Mouse (Mus musculus) MEL (cell line): ENCODE data around the gene Grid2ip. TPM values are rescaled to one million over a fixed set of nuclear protein-coding genes. Genes with fewer than 3 reads are reported as not detected.
A peak's percentile ranks its signal among the peaks of the same experiment; 100 is the strongest.

ENCODE experiments used
- DNase-seq: peaks from one replicate; pipeline ENCODE4 v3.0.0; 2011; ENCODE audit warnings: low read depth, low spot score
- H3K27ac ChIP-seq: 2 replicates; pipeline ENCODE4 v1.5.1; 2012; ENCODE audit warnings: low read depth, mild to moderate bottlenecking, control low read depth, low read length, moderate library complexity; ENCODE audit not compliant: control insufficient read depth
- H3K27me3 ChIP-seq, 2 experiments: fragments of 150-350 bp in 1 of 2; sonication (generic) in 1 of 2; 2 replicates each; pipeline ENCODE4 v1.6.1; 2012; ENCODE audit warnings: low read length in 2 of 2, mild to moderate bottlenecking in 2 of 2, improper control_type of control experiment in 1 of 2, moderate library complexity in 1 of 2; ENCODE audit not compliant: insufficient read depth in 2 of 2, control insufficient read depth in 1 of 2
- H3K36me3 ChIP-seq, 2 experiments: 2 replicates each; pipeline ENCODE4 v1.6.1; 2012 to 2014; ENCODE audit warnings: low read length in 2 of 2, improper control_type of control experiment in 1 of 2, inconsistent platforms in 1 of 2, mild to moderate bottlenecking in 1 of 2; ENCODE audit not compliant: insufficient read depth in 2 of 2, control insufficient read depth in 1 of 2
- H3K4me1 ChIP-seq, 2 experiments: fragments of 150-350 bp in 1 of 2; sonication (generic) in 1 of 2; 2 replicates each; pipeline ENCODE4 v1.6.1; 2012; ENCODE audit warnings: low read length in 2 of 2, improper control_type of control experiment in 1 of 2, mild to moderate bottlenecking in 1 of 2; ENCODE audit not compliant: insufficient read depth in 2 of 2, control insufficient read depth in 1 of 2
- H3K4me3 ChIP-seq, 2 experiments: fragments of 150-350 bp in 1 of 2; sonication (generic) in 1 of 2; 2 replicates each; pipeline ENCODE4 v1.5.1; 2012; ENCODE audit warnings: low read depth in 2 of 2, low read length in 2 of 2, mild to moderate bottlenecking in 2 of 2, moderate library complexity in 2 of 2, control low read depth in 1 of 2, improper control_type of control experiment in 1 of 2; ENCODE audit not compliant: control insufficient read depth in 1 of 2, insufficient read depth in 1 of 2
- H3K79me2 ChIP-seq: 2 replicates; pipeline ENCODE4 v1.6.1; 2012; ENCODE audit warnings: mild to moderate bottlenecking, low read length, moderate library complexity; ENCODE audit not compliant: control insufficient read depth, poor library complexity, insufficient read depth
- H3K9ac ChIP-seq: 2 replicates; pipeline ENCODE4 v1.6.1; 2012; ENCODE audit warnings: low read depth, mild to moderate bottlenecking, control low read depth, low read length, moderate library complexity; ENCODE audit not compliant: control insufficient read depth, poor library complexity, severe bottlenecking
- H3K9me3 ChIP-seq: fragments of 150-350 bp; sonication (generic); replicated peaks from 2 replicates; pipeline ENCODE4 v1.6.1; 2012; ENCODE audit warnings: mild to moderate bottlenecking, low read length, improper control_type of control experiment, moderate library complexity; ENCODE audit not compliant: insufficient read depth
- CHD2 ChIP-seq: IDR thresholded peaks from 2 replicates; pipeline ENCODE4 v1.6.1; 2011; ENCODE audit warnings: low read length, improper control_type of control experiment
- MYB ChIP-seq: IDR thresholded peaks from 2 replicates; pipeline ENCODE4 v1.6.1; 2011; ENCODE audit warnings: mild to moderate bottlenecking, low read depth, low read length, improper control_type of control experiment
- USF2 ChIP-seq, 2 experiments: IDR thresholded peaks; 2 replicates each; pipeline ENCODE4 v1.6.1; 2011 to 2012; ENCODE audit warnings: improper control_type of control experiment in 2 of 2, low read length in 2 of 2, borderline replicate concordance in 1 of 2, inconsistent platforms in 1 of 2, low read depth in 1 of 2, mild to moderate bottlenecking in 1 of 2; ENCODE audit not compliant: insufficient read depth in 1 of 2
- ZKSCAN1 ChIP-seq: IDR thresholded peaks from 2 replicates; pipeline ENCODE4 v1.6.1; 2012; ENCODE audit warnings: low read depth, mild to moderate bottlenecking, inconsistent platforms, low read length, improper control_type of control experiment, moderate library complexity
- polyA plus RNA-seq, 2 experiments: library from polyadenylated mRNA; stranded (reverse) in 1 of 2; unstranded in 1 of 2; fragments of >175 nt in 1 of 2; fragments of >200 nt in 1 of 2; gene quantifications; 2 replicates each; pipeline versions ENCODE4 v1.2.1 to v1.2.4; 2012; ENCODE audit warnings: low replicate concordance in 2 of 2, low read depth in 1 of 2; ENCODE audit not compliant: insufficient read length in 2 of 2, insufficient read depth in 1 of 2, missing spikeins in 1 of 2
- total RNA-seq: library from RNA; depleted of rRNA; stranded (reverse); fragments of 300-350 nt; gene quantifications from 2 replicates; pipeline ENCODE4 v1.2.3, GENCODE M21; 2012; rRNA removed

The Grid2ip gene
- total and polyA plus RNA-seq, 3 experiments, result not detected

DNA sequence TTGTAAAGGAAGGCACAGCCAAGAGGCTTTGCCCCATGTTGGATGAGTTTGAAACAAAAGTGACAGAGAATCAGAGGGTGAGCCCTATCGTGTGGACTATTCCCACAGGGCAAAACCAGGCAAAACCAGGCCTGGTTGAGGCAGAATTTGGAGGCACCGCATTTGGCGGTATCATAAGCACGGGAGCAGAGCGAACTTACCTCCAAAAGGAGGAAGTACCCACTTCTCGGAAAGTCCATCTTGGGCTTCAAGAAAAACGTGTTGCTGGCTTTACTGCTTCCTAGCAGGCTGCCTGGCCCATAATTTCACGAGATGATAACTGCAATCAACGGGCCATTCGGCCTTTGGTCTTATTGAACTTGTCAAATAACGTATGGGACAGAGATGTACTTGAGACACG, 84.6 kb downstream of the Grid2ip start:
- Histone ChIP-seq H3K9me3 (no peaks in the 10 kb centered on the region), H3K27ac (no peak overlapping the region), H3K27me3 (no peaks in the 10 kb centered on the region), H3K36me3 (no peaks in the 10 kb centered on the region), H3K9ac (no peak overlapping the region), H3K4me3 (no peak overlapping the region), H3K79me2 (no peaks in the 10 kb centered on the region), H3K4me1 (peaks cover 0 to 5% of the 10 kb centered on the region in 2 experiments; a peak in 2 of 4 replicates)
- TF ChIP-seq CHD2 (no peak), USF2 (IDR thresholded peaks at IDR 0.05; ENCODE audit: borderline replicate concordance in 1 of 2, insufficient read depth in 1 of 2, low read depth in 1 of 2, low read length in 2 of 2) (no peak), ZKSCAN1 (no peak), MYB (no peak)
- DNase-seq, result peak; percentile 36

Other genes starting within 250 kb of the Grid2ip start
- 16.4 and 17.1 TPM in 2 replicates for gene Rnf216, start 244.3 kb upstream of the Grid2ip start, total RNA-seq
- gene Rnf216, start 244.3 kb upstream of the Grid2ip start, polyA plus RNA-seq, result 100 to 1,000 TPM in 1 of 2 experiments, 10 to 100 TPM in 1; 30.8 to 123 TPM
- 0.07 TPM in 1 of 2 replicates, not detected in the other for gene Olfr718-ps1, start 209.8 kb upstream of the Grid2ip start, total RNA-seq
- gene Olfr718-ps1, start 209.8 kb upstream of the Grid2ip start, polyA plus RNA-seq, result under 1 TPM in 1 of 2 experiments, not detected in 1; 0.01 TPM
- 5.4 and 7.5 TPM in 2 replicates for gene Rbak, start 176.6 kb upstream of the Grid2ip start, total RNA-seq
- gene Rbak, start 176.6 kb upstream of the Grid2ip start, polyA plus RNA-seq, result 1 to 10 TPM in 1 of 2 experiments, not detected in 1; 7.4 TPM
- gene Spdye4b, start 176.3 kb upstream of the Grid2ip start, total RNA-seq, result not detected in 2 replicates
- not detected for gene Spdye4b, start 176.3 kb upstream of the Grid2ip start, polyA plus RNA-seq
- gene Spdye4a, start 130.4 kb upstream of the Grid2ip start, total RNA-seq, result not detected in 2 replicates
- not detected for gene Spdye4a, start 130.4 kb upstream of the Grid2ip start, polyA plus RNA-seq
- 15.5 and 17.3 TPM in 2 replicates for gene Zfp12, start 122.2 kb upstream of the Grid2ip start, total RNA-seq
- 10 to 100 TPM; 15.2 to 56.3 TPM for gene Zfp12, start 122.2 kb upstream of the Grid2ip start, polyA plus RNA-seq
- 3.1 and 4.8 TPM in 2 replicates for gene Zfp316, start 87.3 kb upstream of the Grid2ip start, total RNA-seq
- gene Zfp316, start 87.3 kb upstream of the Grid2ip start, polyA plus RNA-seq, result 1 to 10 TPM in 1 of 2 experiments, not detected in 1; 4.3 TPM
- 0.08 TPM in 1 of 2 replicates, not detected in the other for gene Zfp853, start 63.7 kb upstream of the Grid2ip start, total RNA-seq
- gene Zfp853, start 63.7 kb upstream of the Grid2ip start, polyA plus RNA-seq, result under 1 TPM in 1 of 2 experiments, not detected in 1; 0.14 TPM
- 51.4 and 59.3 TPM in 2 replicates for gene E130309D02Rik, start 42.0 kb upstream of the Grid2ip start, total RNA-seq
- 10 to 100 TPM in 1 of 2 experiments, not detected in 1; 92.4 TPM for gene E130309D02Rik, start 42.0 kb upstream of the Grid2ip start, polyA plus RNA-seq
- gene Zdhhc4, start 28.1 kb upstream of the Grid2ip start, total RNA-seq, result 16.2 and 17.6 TPM in 2 replicates
- gene Zdhhc4, start 28.1 kb upstream of the Grid2ip start, polyA plus RNA-seq, result 10 to 100 TPM in 1 of 2 experiments, not detected in 1; 62.1 TPM
- 62.5 and 80.5 TPM in 2 replicates for gene Kdelr2, start 46.5 kb downstream of the Grid2ip start, total RNA-seq
- gene Kdelr2, start 46.5 kb downstream of the Grid2ip start, polyA plus RNA-seq, result 10 to 100 TPM in 1 of 2 experiments, not detected in 1; 94.4 TPM
- 9.0 and 10.4 TPM in 2 replicates for gene Daglb, start 107.2 kb downstream of the Grid2ip start, total RNA-seq
- 1 to 10 TPM in 1 of 2 experiments, not detected in 1; 8.9 TPM for gene Daglb, start 107.2 kb downstream of the Grid2ip start, polyA plus RNA-seq
- gene Rac1, start 170.7 kb downstream of the Grid2ip start, total RNA-seq, result 134 and 148 TPM in 2 replicates
- 100 to 1,000 TPM; 105 to 251 TPM for gene Rac1, start 170.7 kb downstream of the Grid2ip start, polyA plus RNA-seq